Mouse (Mus musculus) embryonic facial prominence, embryonic 15.5 days (tissue): ENCODE data around the gene Arhgap45. TPM values are rescaled to one million over a fixed set of nuclear protein-coding genes. Genes with fewer than 3 reads are reported as not detected.

Source experiments
- ATAC-seq: fragments of 200-750 bp; cut with Nextera tagmentation; 2 replicates; pipeline ENCODE4 v1.8.0; 2017; ENCODE audit warnings: low read depth, moderate TSS enrichment; ENCODE audit not compliant: insufficient number of reproducible peaks, low FRiP score, low TSS enrichment
- H3K27ac ChIP-seq: fragments of 300-500 bp; sonication (generic); replicated peaks from 2 replicates; pipeline ENCODE4 v1.5.1; 2015; ENCODE audit warnings: mild to moderate bottlenecking, inconsistent platforms
- H3K27me3 ChIP-seq: fragments of 300-500 bp; sonication (generic); 2 replicates; pipeline ENCODE4 v1.6.1; 2015; ENCODE audit warnings: inconsistent platforms
- H3K36me3 ChIP-seq: fragments of 300-500 bp; sonication (generic); 2 replicates; pipeline ENCODE4 v1.6.1; 2015; ENCODE audit warnings: mild to moderate bottlenecking, inconsistent platforms
- H3K4me1 ChIP-seq: fragments of 300-500 bp; sonication (generic); 2 replicates; pipeline ENCODE4 v1.6.1; 2015; ENCODE audit warnings: inconsistent platforms
- H3K4me2 ChIP-seq: fragments of 300-500 bp; sonication (generic); replicated peaks from 2 replicates; pipeline ENCODE4 v1.6.1; 2015; ENCODE audit warnings: mild to moderate bottlenecking, inconsistent platforms
- H3K4me3 ChIP-seq: fragments of 300-500 bp; sonication (generic); replicated peaks from 2 replicates; pipeline ENCODE4 v1.5.1; 2015; ENCODE audit warnings: mild to moderate bottlenecking, inconsistent platforms
- H3K9ac ChIP-seq: fragments of 300-500 bp; sonication (generic); 2 replicates; pipeline ENCODE4 v1.6.1; 2015; ENCODE audit warnings: inconsistent platforms
- H3K9me3 ChIP-seq: fragments of 300-500 bp; sonication (generic); replicated peaks from 2 replicates; pipeline ENCODE4 v1.6.1; 2016; ENCODE audit warnings: inconsistent platforms
- WGBS: fragments of 180-500 bp; shearing (Covaris S2); methylation state at CpG from one replicate; pipeline ENCODE4 v1.1.7; 2015; 5-methylcytosine and 5-hydroxymethylcytosine counted together
- polyA plus RNA-seq: library from polyadenylated mRNA; unstranded; fragments of >200 nt; fragmentation: Nextera tagmentation; extraction: Ambion mirVana; gene quantifications from 2 replicates; pipeline ENCODE4 v1.2.1, GENCODE M21; 2015

Arhgap45 gene
- polyA plus RNA-seq, 1 experiment from 2014 or later: 6.2 TPM

DNA sequence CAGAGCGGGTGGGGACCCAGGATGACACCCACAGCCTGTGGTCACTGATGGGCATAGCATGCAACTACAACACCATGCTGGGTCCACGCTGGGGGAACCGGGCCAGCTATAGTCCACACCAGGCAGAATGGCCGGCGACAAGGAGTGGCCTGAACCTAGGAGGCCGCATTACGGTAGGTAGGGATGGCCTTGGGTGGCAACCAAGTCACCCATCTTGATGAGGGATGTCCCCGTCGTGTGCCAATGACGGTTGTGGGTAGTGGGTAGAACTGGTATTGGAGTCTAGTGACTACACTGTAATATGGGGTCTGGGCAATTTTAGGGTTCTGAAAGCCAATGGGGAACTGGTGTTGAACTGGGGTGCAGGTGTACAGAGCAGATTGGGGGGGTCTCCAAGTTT lies 478 bp downstream of the Arhgap45 start:
- H3K4me1 ChIP-seq: peaks cover 28% of the 10 kb centered on the region
- WGBS: 89% methylated on average over 10 of the region's 10 CpGs
- peaks cover 42% of the 10 kb centered on the region for H3K27me3 ChIP-seq
- no peaks in the 10 kb centered on the region for H3K36me3 ChIP-seq
- H3K4me2 ChIP-seq: no peak overlapping the region
- H3K9me3 ChIP-seq: no peaks in the 10 kb centered on the region
- no peak overlapping the region for H3K27ac ChIP-seq
- H3K9ac ChIP-seq: no peak overlapping the region
- no peak overlapping the region for H3K4me3 ChIP-seq
- no peak for ATAC-seq

DNA sequence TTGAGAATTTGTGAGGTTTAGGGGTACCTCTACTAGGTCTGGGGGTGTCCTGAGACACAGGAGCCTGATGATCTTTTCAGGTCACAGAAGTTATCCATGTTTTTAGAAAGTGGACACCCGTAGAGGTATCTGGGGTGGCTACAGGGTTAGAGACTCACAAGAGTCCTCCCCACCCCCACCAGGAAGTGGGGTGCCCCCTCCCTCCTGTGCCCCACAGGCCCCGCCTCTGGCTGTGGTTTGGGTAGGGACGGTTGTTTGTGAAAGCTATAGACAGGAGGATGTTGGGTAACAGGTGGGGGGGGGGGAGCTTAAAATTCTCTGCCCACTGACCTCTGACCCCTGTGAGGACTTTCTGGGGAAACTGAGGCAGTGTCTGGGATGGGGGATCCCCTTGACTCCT lies 908 bp downstream of the Arhgap45 start:
- WGBS: 55% methylated on average over 3 of the region's 3 CpGs
- ATAC-seq: no peak
- H3K4me3 ChIP-seq: no peak overlapping the region
- H3K36me3 ChIP-seq: no peaks in the 10 kb centered on the region
- no peak overlapping the region for H3K27ac ChIP-seq
- peaks cover 28% of the 10 kb centered on the region for H3K4me1 ChIP-seq
- no peak overlapping the region for H3K9ac ChIP-seq
- H3K27me3 ChIP-seq: peaks cover 42% of the 10 kb centered on the region
- no peaks in the 10 kb centered on the region for H3K9me3 ChIP-seq
- no peak overlapping the region for H3K4me2 ChIP-seq

DNA sequence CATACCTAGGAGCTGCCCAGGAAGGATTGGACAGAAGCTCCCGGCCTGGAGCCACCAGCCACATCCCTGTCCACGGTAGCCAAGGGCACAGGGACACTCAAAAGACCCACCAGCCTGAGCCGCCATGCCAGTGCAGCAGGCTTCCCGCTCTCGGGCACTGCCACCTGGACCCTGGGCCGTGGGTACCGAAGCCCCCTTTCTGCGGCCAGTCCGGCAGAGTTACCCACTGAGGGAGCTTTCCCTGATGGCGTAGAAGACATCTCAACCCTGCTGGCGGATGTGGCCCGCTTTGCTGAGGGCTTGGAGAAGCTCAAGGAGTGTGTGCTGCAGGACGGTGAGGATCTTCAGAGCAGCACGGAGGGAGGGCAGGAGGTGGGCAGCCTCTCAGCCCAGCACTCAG lies 1.3 kb downstream of the Arhgap45 start:
- ATAC-seq: no peak
- H3K4me2 ChIP-seq: no peak overlapping the region
- H3K4me3 ChIP-seq: no peak overlapping the region
- no peaks in the 10 kb centered on the region for H3K9me3 ChIP-seq
- H3K36me3 ChIP-seq: no peaks in the 10 kb centered on the region
- WGBS: 78% methylated on average over 14 of the region's 14 CpGs
- H3K27ac ChIP-seq: no peak overlapping the region
- H3K27me3 ChIP-seq: peaks cover 40% of the 10 kb centered on the region
- peaks cover 28% of the 10 kb centered on the region for H3K4me1 ChIP-seq
- no peak overlapping the region for H3K9ac ChIP-seq

DNA sequence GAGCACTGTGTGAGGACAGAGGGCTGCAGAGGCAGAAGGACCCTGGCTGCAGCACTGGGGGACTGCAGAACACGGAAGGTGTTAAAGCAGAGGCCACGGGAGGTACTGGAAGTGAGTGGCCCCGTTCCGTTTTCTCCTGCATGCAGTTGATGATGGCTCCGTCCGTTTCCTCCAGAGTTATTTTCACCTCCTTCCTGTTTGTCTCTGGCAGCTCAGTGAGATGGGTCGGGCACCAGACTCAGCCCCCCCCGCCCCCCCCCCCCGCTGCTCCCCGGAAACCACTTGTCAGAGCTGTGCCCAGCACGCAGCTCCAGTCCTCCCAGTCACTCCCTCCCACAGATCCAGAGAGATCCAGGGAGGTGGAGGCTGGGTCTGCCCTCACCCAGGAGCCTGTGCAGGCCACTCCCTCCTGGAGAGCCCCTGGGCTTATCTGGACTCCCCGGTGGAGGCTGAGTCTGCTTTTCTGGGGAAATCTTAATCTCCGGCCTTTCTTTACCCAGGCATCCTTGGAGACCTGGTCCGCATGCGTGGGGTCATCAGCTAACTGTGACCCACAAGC lies 2.4 kb downstream of the Arhgap45 start:
- no peak for ATAC-seq
- no peaks in the 10 kb centered on the region for H3K36me3 ChIP-seq

DNA sequence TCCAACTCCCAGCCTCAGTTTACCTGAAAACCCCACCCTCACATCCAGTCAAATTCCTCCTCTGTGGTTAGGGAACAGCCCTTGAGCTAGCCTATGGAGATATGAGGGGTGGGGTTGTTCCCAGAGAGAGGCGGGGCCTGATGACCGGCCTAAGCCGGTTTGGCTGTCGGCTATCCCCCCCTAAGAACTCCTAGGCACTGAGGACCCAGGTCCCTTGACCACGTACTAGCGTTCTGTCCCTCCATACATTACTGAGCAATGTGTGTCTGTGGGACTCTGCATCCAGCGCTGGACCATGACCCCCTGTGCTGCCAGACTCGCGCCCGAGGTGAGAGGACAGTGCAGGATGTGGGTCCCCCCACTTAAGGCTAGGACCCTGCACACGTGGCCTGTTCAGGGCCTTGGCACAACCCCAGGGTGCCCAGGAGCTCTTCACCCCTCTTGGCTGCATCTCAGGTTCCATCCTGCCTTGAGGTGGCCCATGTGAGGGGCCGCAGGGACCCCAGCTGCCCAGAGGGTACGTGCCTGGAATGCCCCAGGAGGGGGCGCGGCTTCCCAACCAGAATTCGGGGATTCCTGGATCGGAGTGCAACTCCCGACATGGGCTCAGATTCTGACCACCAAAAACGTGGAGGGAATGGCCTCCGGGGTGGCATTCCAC lies 3.1 kb downstream of the Arhgap45 start:
- ATAC-seq: 0 out of 2 replicates have a peak, but pooled peaks have one; percentile 14
- 13% methylated on average over 20 of the region's 20 CpGs for WGBS
- H3K9ac ChIP-seq: no peak overlapping the region
- peak overlapping the region; percentile 7; the same call in 1 of the 2 replicates for H3K4me3 ChIP-seq
- H3K4me1 ChIP-seq: peaks cover 27% of the 10 kb centered on the region
- no peaks in the 10 kb centered on the region for H3K36me3 ChIP-seq
- H3K27ac ChIP-seq: no peak overlapping the region
- H3K9me3 ChIP-seq: no peaks in the 10 kb centered on the region
- peak overlapping the region; percentile 15; the same call in 1 of the 2 replicates for H3K4me2 ChIP-seq
- H3K27me3 ChIP-seq: peaks cover 22% of the 10 kb centered on the region

More for the DNA sequence above, 2.4 kb downstream of the Arhgap45 start:
- no peak overlapping the region for H3K4me3 ChIP-seq
- peaks cover 30% of the 10 kb centered on the region for H3K27me3 ChIP-seq
- 7% methylated on average over 14 of the region's 15 CpGs for WGBS
- H3K9ac ChIP-seq: no peak overlapping the region
- no peaks in the 10 kb centered on the region for H3K9me3 ChIP-seq
- peaks cover 28% of the 10 kb centered on the region for H3K4me1 ChIP-seq
- no peak overlapping the region for H3K27ac ChIP-seq
- peak overlapping the region; percentile 15; the same call in 1 of the 2 replicates for H3K4me2 ChIP-seq

DNA sequence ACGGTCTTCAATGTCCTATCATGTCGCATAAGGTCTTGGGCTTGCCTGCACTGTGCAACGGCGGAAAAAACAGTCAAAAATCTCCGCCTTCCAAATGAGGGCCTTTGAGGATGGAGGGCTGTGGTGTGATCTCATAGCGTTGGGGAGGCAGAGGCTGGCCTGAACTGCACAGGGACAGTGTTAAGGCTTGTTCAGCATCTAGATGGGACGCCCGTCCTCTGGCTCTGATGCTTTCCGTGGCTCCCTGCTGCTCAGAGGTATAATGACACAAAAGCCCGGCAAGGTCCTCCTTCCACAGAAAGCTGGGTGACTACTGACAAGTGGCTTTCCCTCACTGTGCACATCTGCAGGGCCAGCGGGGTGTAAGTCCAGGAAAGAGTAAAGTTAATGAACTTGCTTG lies 3.7 kb downstream of the Arhgap45 start:
- no peak overlapping the region for H3K27ac ChIP-seq
- H3K27me3 ChIP-seq: peaks cover 16% of the 10 kb centered on the region
- no peaks in the 10 kb centered on the region for H3K36me3 ChIP-seq
- no peak overlapping the region for H3K9ac ChIP-seq
- ATAC-seq: no peak
- no peak overlapping the region for H3K4me3 ChIP-seq
- peaks cover 28% of the 10 kb centered on the region for H3K4me1 ChIP-seq
- WGBS: 27% methylated on average over 11 of the region's 11 CpGs
- no peaks in the 10 kb centered on the region for H3K9me3 ChIP-seq
- H3K4me2 ChIP-seq: 0 out of 2 replicates have a peak overlapping the region, but pooled peaks have one; percentile 15

DNA sequence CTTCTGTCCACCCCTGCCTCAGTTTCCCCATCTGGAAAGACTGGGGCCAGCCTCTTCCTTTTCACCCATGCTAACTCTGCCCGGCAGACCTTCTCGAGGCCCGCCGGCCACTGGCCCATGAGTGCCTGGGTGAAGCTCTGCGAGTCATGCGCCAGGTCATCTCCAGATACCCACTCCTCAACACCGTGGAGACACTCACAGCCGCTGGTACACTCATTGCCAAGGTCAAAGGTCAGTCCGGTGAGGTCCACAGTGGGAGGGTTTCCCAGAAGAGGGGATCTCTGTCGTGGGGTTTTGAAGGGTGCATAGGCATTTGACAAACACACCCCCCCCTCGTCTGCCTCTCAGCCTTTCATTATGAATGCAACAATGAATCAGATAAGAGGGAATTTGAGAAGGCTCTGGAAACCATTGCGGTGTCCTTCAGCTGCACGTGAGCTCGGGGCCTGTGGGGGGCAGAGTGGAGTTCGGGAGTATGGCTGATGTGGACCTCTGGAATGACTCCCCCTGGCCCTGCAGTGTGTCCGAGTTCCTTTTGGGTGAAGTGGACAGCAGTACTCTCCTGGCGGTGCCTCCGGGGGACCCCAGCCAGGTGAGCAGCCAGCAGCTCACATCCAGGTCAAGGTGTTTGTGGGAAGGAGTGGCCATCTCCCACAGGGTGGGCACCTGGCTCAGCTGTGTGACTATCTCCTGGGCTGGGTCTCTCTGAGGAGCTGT lies 4.3 kb downstream of the Arhgap45 start:
- 79% methylated on average over 18 of the region's 18 CpGs for WGBS
- H3K36me3 ChIP-seq: no peaks in the 10 kb centered on the region
- H3K9me3 ChIP-seq: no peaks in the 10 kb centered on the region
- H3K27ac ChIP-seq: no peak overlapping the region
- peaks cover 28% of the 10 kb centered on the region for H3K4me1 ChIP-seq
- no peak overlapping the region for H3K9ac ChIP-seq
- no peak overlapping the region for H3K4me3 ChIP-seq
- no peak for ATAC-seq
- H3K27me3 ChIP-seq: peaks cover 11% of the 10 kb centered on the region
- no peak overlapping the region for H3K4me2 ChIP-seq

DNA sequence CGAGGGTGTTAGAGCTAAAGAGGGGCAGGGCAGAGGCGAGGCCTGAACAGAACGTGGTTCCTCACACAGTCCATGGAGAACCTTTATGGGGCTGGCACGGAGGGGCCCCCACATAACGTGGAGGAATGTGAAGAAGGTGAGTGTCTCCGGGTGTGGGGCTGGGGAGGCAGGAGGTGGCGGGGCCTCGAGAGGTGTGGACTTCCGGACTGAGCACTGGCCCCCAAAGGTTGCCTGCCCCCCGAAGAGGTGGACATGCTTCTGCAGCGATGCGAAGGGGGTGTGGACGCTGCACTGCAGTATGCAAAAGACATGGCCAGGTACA lies 4.8 kb downstream of the Arhgap45 start:
- Histone ChIP-seq H3K27me3 (peaks cover 5% of the 10 kb centered on the region; the same call in 1 of the 2 replicates), H3K4me1 (peaks cover 28% of the 10 kb centered on the region), H3K36me3 (no peaks in the 10 kb centered on the region), H3K27ac (no peak overlapping the region), H3K9me3 (no peaks in the 10 kb centered on the region), H3K9ac (no peak overlapping the region), H3K4me2 (no peak overlapping the region), H3K4me3 (no peak overlapping the region)
- ATAC-seq: no peak
- 88% methylated on average over 13 of the region's 13 CpGs for WGBS

DNA sequence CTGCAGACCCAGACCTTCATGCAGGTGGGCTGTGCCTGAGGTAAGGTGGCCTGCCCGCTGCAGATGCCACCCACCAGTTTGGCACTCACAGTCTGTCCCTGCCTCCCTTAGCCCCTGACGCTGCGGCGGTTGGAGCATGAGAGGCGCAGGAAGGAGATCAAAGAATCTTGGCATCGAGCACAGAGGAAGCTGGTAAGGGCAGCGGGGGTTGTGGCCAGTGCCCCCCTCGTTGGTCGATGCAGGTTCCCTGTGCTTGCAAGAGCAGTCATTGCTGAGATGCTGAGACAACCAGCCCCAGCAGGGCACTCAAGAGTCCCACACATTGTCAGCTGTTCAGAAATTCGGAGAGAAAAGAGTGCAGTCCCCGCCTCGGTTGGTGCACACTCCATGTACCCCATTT lies 5.7 kb downstream of the Arhgap45 start:
- Histone ChIP-seq H3K4me1 (peaks cover 28% of the 10 kb centered on the region), H3K27me3 (peaks cover 5% of the 10 kb centered on the region; the same call in 1 of the 2 replicates), H3K9me3 (no peaks in the 10 kb centered on the region), H3K27ac (no peak overlapping the region), H3K36me3 (no peaks in the 10 kb centered on the region), H3K4me2 (no peak overlapping the region), H3K9ac (no peak overlapping the region), H3K4me3 (no peak overlapping the region)
- no peak for ATAC-seq
- WGBS: 88% methylated on average over 12 of the region's 12 CpGs

DNA sequence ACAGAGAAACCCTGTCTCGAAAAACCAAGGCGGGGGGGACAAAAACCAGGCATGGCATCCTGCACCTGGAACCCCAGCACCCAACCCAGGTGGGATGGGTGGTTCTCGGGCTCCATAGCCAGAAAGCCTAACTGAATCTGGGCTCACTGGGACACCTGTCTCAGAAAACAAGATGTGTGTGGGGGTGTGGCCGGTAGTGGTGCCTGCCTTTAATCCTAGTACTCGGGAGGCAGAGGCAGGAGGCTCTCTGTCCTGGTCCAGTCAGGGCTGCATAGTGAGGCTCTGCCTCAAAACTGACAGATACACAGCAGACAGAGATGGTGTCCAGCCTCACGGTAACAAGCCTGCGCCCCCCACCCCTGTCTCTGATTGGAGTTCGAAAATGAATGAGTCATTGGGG lies 6.4 kb downstream of the Arhgap45 start:
- no peak overlapping the region for H3K9ac ChIP-seq
- no peaks in the 10 kb centered on the region for H3K9me3 ChIP-seq
- H3K4me2 ChIP-seq: no peak overlapping the region
- H3K4me3 ChIP-seq: no peak overlapping the region
- H3K4me1 ChIP-seq: peaks cover 28% of the 10 kb centered on the region
- ATAC-seq: no peak
- H3K27ac ChIP-seq: no peak overlapping the region
- WGBS: 92% methylated on average over 8 of the region's 8 CpGs
- H3K36me3 ChIP-seq: no peaks in the 10 kb centered on the region
- peaks cover 5% of the 10 kb centered on the region; the same call in 1 of the 2 replicates for H3K27me3 ChIP-seq

DNA sequence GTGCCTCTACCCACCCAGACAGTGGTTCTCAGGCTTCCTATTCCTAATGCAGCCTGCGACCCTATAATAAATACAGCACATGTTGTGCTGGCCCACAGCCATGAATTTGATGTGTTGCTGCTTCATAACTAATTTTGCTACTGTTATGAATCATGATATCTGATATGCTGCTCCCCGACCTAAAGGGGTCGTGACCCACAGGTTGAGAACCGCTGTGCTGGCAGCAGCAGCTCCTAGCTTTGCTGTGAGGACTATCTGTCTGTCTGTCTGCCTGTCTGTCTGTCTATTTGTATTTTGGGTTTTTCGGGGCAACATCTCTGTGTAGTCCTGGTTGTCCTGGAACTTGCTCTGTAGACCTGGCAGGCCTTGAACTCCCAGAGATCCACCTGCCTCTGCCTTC lies 7.3 kb downstream of the Arhgap45 start:
- H3K4me2 ChIP-seq: no peak overlapping the region
- WGBS: 71% methylated on average over 5 of the region's 5 CpGs
- no peak for ATAC-seq
- H3K27me3 ChIP-seq: peaks cover 5% of the 10 kb centered on the region; the same call in 1 of the 2 replicates
- no peaks in the 10 kb centered on the region for H3K9me3 ChIP-seq
- H3K4me1 ChIP-seq: peaks cover 26% of the 10 kb centered on the region
- no peaks in the 10 kb centered on the region for H3K36me3 ChIP-seq
- no peak overlapping the region for H3K4me3 ChIP-seq
- no peak overlapping the region for H3K27ac ChIP-seq
- H3K9ac ChIP-seq: no peak overlapping the region
